Mouse (Mus musculus) stomach, embryonic 16.5 days (tissue): ENCODE results near the gene Zfp280d. TPM values are rescaled to one million over a fixed set of nuclear protein-coding genes. Genes with fewer than 3 reads are reported as not detected.
"Not testable (repeated sequence)": the region's sequence is repeated elsewhere in the genome, so short reads cannot be mapped to it uniquely, and the experiment has no call there.

Experiments
- ATAC-seq: fragments of 200-750 bp; cut with Nextera tagmentation; 2 replicates; pipeline ENCODE4 v1.8.0; 2017; ENCODE audit warnings: moderate number of reproducible peaks, moderate TSS enrichment; ENCODE audit not compliant: insufficient read depth, low FRiP score
- H3K27ac ChIP-seq: fragments of 300-500 bp; sonication (generic); 2 replicates; pipeline ENCODE4 v1.5.1; 2014; ENCODE audit warnings: low read length
- H3K27me3 ChIP-seq: fragments of 300-500 bp; sonication (generic); 2 replicates; pipeline ENCODE4 v1.6.1; 2014; ENCODE audit warnings: low read length, control low read depth, mixed read lengths; ENCODE audit not compliant: control insufficient read depth, insufficient read depth
- H3K36me3 ChIP-seq: fragments of 300-500 bp; sonication (generic); 2 replicates; pipeline ENCODE4 v1.6.1; 2014; ENCODE audit warnings: low read length; ENCODE audit not compliant: control insufficient read depth, insufficient read depth
- H3K4me1 ChIP-seq: fragments of 300-500 bp; sonication (generic); 2 replicates; pipeline ENCODE4 v1.6.1; 2014; ENCODE audit warnings: low read length, control low read depth, mixed read lengths; ENCODE audit not compliant: control insufficient read depth, insufficient read depth
- H3K4me2 ChIP-seq: fragments of 300-500 bp; sonication (generic); 2 replicates; pipeline ENCODE4 v1.6.1; 2014; ENCODE audit warnings: low read depth, low read length, mixed read lengths
- H3K4me3 ChIP-seq: fragments of 300-500 bp; sonication (generic); replicated peaks from 2 replicates; pipeline ENCODE4 v1.5.1; 2014; ENCODE audit warnings: mild to moderate bottlenecking, low read length
- H3K9ac ChIP-seq: fragments of 300-500 bp; sonication (generic); 2 replicates; pipeline ENCODE4 v1.6.1; 2014; ENCODE audit warnings: low read length
- H3K9me3 ChIP-seq: fragments of 300-500 bp; sonication (generic); replicated peaks from 2 replicates; pipeline ENCODE4 v1.6.1; 2016; ENCODE audit warnings: low read length, control low read depth; ENCODE audit not compliant: control insufficient read depth
- WGBS: fragments of 180-500 bp; shearing (Covaris S2); extraction: QIAGEN DNeasy Blood & Tissue Kit; methylation state at CpG from one replicate; pipeline ENCODE4 v1.1.7; 2014; 5-methylcytosine and 5-hydroxymethylcytosine counted together
- polyA plus RNA-seq: library from polyadenylated mRNA; unstranded; fragments of >200 nt; fragmentation: Nextera tagmentation; extraction: Ambion mirVana; gene quantifications from 2 replicates; pipeline ENCODE4 v1.2.1, GENCODE M21; 2015

Zfp280d gene
- polyA plus RNA-seq, 1 experiment from 2014 or later, result 34.5 TPM

GRCm38 (mm10) chr9:72389431-72390002, 114.9 kb downstream of the Zfp280d start:
- WGBS, result 77% methylated on average over 14 of the region's 14 CpGs
- H3K4me2 ChIP-seq, result no peak overlapping the region

GRCm38 (mm10) chr9:72390321-72391077, 115.8 kb downstream of the Zfp280d start:
- H3K9me3 ChIP-seq, result no peaks in the 10 kb centered on the region
- H3K36me3 ChIP-seq, result no peaks in the 10 kb centered on the region
- no peak for ATAC-seq
- H3K4me3 ChIP-seq, result no peak overlapping the region
- H3K27ac ChIP-seq, result no peak overlapping the region
- no peaks in the 10 kb centered on the region for H3K27me3 ChIP-seq
- H3K4me1 ChIP-seq, result no peaks in the 10 kb centered on the region
- WGBS, result 73% methylated on average over 12 of the region's 12 CpGs
- H3K9ac ChIP-seq, result no peak overlapping the region
- H3K4me2 ChIP-seq, result no peak overlapping the region

More at GRCm38 (mm10) chr9:72389431-72390002, 114.9 kb downstream of the Zfp280d start:
- no peak for ATAC-seq
- Histone ChIP-seq H3K27ac (no peak overlapping the region), H3K9me3 (no peaks in the 10 kb centered on the region), H3K9ac (no peak overlapping the region), H3K36me3 (no peaks in the 10 kb centered on the region), H3K4me1 (no peaks in the 10 kb centered on the region), H3K27me3 (no peaks in the 10 kb centered on the region), H3K4me3 (no peak overlapping the region)

- Histone ChIP-seq H3K9me3 (no peaks in the 10 kb centered on the region), H3K4me1 (no peaks in the 10 kb centered on the region), H3K4me3 (no peak overlapping the region), H3K9ac (no peak overlapping the region), H3K36me3 (no peaks in the 10 kb centered on the region), H3K27ac (no peak overlapping the region), H3K27me3 (no peaks in the 10 kb centered on the region), H3K4me2 (no peak overlapping the region)
- 76% methylated on average over 7 of the region's 7 CpGs for WGBS
- ATAC-seq, result no peak
Measured at GRCm38 (mm10) chr9:72392686-72393085, 118.0 kb downstream of the Zfp280d start.

- Histone ChIP-seq H3K27me3 (no peaks in the 10 kb centered on the region), H3K9ac (no peak overlapping the region), H3K27ac (no peak overlapping the region), H3K4me1 (no peaks in the 10 kb centered on the region), H3K9me3 (no peaks in the 10 kb centered on the region), H3K36me3 (no peaks in the 10 kb centered on the region), H3K4me2 (no peak overlapping the region), H3K4me3 (no peak overlapping the region)
- no peak for ATAC-seq
- WGBS, result 78% methylated on average over 15 of the region's 15 CpGs
Measured at GRCm38 (mm10) chr9:72393238-72393637, 118.6 kb downstream of the Zfp280d start.

GRCm38 (mm10) chr9:72393869-72394341, 119.2 kb downstream of the Zfp280d start:
- Histone ChIP-seq H3K27me3 (no peaks in the 10 kb centered on the region), H3K27ac (no peak overlapping the region), H3K9me3 (no peaks in the 10 kb centered on the region), H3K36me3 (no peaks in the 10 kb centered on the region), H3K9ac (no peak overlapping the region), H3K4me1 (no peaks in the 10 kb centered on the region), H3K4me2 (no peak overlapping the region), H3K4me3 (no peak overlapping the region)
- ATAC-seq, result no peak
- 69% methylated on average over 8 of the region's 8 CpGs for WGBS

- WGBS, result 36% methylated on average over 4 of the region's 4 CpGs
- no peaks in the 10 kb centered on the region for H3K4me1 ChIP-seq
- H3K27me3 ChIP-seq, result no peaks in the 10 kb centered on the region
- H3K9ac ChIP-seq, result no peak overlapping the region
- H3K9me3 ChIP-seq, result no peaks in the 10 kb centered on the region
- ATAC-seq, result no peak
- H3K4me3 ChIP-seq, result no peak overlapping the region
- H3K27ac ChIP-seq, result no peak overlapping the region
- no peak overlapping the region for H3K4me2 ChIP-seq
- no peaks in the 10 kb centered on the region for H3K36me3 ChIP-seq
Measured at GRCm38 (mm10) chr9:72400121-72400520, 125.5 kb downstream of the Zfp280d start.

GRCm38 (mm10) chr9:72401769-72402168, 127.1 kb downstream of the Zfp280d start:
- not testable (repeated sequence) for H3K9ac ChIP-seq, H3K27me3 ChIP-seq, H3K4me3 ChIP-seq, H3K9me3 ChIP-seq, H3K4me1 ChIP-seq, ATAC-seq, H3K4me2 ChIP-seq, H3K27ac ChIP-seq, H3K36me3 ChIP-seq
- 73% methylated on average over 4 of the region's 4 CpGs for whole genome bisulfite sequencing

- no peak overlapping the region for H3K4me2 ChIP-seq
- no peaks in the 10 kb centered on the region for H3K9me3 ChIP-seq
- no peak for ATAC-seq
- no peaks in the 10 kb centered on the region for H3K36me3 ChIP-seq
- no peak overlapping the region for H3K4me3 ChIP-seq
- H3K27me3 ChIP-seq, result no peaks in the 10 kb centered on the region
- no peaks in the 10 kb centered on the region for H3K4me1 ChIP-seq
- H3K27ac ChIP-seq, result no peak overlapping the region
- no peak overlapping the region for H3K9ac ChIP-seq
- 72% methylated on average over 6 of the region's 6 CpGs for WGBS
Measured at GRCm38 (mm10) chr9:72403421-72403820, 128.8 kb downstream of the Zfp280d start.

GRCm38 (mm10) chr9:72404446-72404845, 129.8 kb downstream of the Zfp280d start:
- no peak for ATAC-seq
- Histone ChIP-seq H3K27me3 (no peaks in the 10 kb centered on the region), H3K4me1 (no peaks in the 10 kb centered on the region), H3K9me3 (no peaks in the 10 kb centered on the region), H3K4me3 (no peak overlapping the region), H3K4me2 (no peak overlapping the region), H3K27ac (no peak overlapping the region), H3K36me3 (no peaks in the 10 kb centered on the region), H3K9ac (no peak overlapping the region)
- 84% methylated on average over 8 of the region's 8 CpGs for WGBS
